In the genomic region with DNA sequence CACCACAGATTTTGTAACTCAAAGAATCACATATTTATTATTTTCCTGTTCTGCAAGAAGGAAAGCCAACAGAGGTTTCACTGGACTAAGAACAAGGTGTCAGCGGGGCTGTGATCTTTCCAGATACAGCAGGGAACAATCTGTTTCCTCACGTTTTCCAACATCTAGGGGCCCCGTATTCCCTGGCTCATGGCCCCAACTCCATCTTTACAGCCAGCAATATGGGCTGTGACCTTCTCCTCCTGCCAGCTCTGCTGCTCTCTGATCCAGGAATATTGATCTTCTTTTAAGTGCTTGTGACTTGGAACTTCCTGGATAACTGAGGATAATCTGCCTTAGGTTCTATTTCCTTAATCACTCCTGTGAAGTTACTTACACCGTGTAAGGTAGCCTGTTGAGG, we compare ENCODE assay signal across 21 mouse cellular contexts.
"Had no signal": no experiment of that assay in that cellular context is flagged by ENCODE, and none has a peak within 500 bp of the region (broad histone marks: within the 10 kb centered on the region; RNA-seq: fewer than 3 reads in every experiment).

No protein-coding gene starts in this region.

- H3K4me3 ChIP-seq: midbrain, embryonic 10.5 days; midbrain, embryonic 12.5 days; myocyte; neural tube, embryonic 13.5 days; neural tube, embryonic 15.5 days; stomach, embryonic 15.5 days had no signal

- H3K4me1 ChIP-seq: neural tube, embryonic 13.5 days; stomach, embryonic 15.5 days had no signal

- ATAC-seq: midbrain, embryonic 16.5 days had no signal

- DNase-seq: lung, adult 18-20 months; lung, embryonic 14.5 days; lung, postnatal 10 days; lung, postnatal 4 days; midbrain, embryonic 14.5 days; retina, postnatal 1 day; right cerebral cortex, adult 18-20 months; right cerebral cortex, postnatal 25 days; right cerebral cortex, postnatal 4 days; spleen, adult 18-20 months; thymus, adult 2 months; thymus, postnatal 25 days; thymus, postnatal 4 days had no signal

- H3K4me2 ChIP-seq: lung, embryonic 14.5 days; midbrain, embryonic 12.5 days; neural tube, embryonic 13.5 days; neural tube, embryonic 15.5 days; stomach, embryonic 15.5 days had no signal

- H3K36me3 ChIP-seq: midbrain, embryonic 10.5 days; midbrain, embryonic 12.5 days; neural tube, embryonic 13.5 days; neural tube, embryonic 15.5 days; stomach, embryonic 15.5 days had no signal

- H3K9ac ChIP-seq: lung, embryonic 14.5 days; midbrain, embryonic 12.5 days; neural tube, embryonic 13.5 days; neural tube, embryonic 15.5 days; stomach, embryonic 15.5 days had no signal

- H3K9me3 ChIP-seq: midbrain, embryonic 10.5 days; midbrain, embryonic 12.5 days; neural tube, embryonic 13.5 days; neural tube, embryonic 15.5 days; stomach, embryonic 15.5 days had no signal

- H3K27me3 ChIP-seq: neural tube, embryonic 13.5 days; neural tube, embryonic 15.5 days; stomach, embryonic 15.5 days had no signal

- H3K27ac ChIP-seq: midbrain, embryonic 10.5 days; midbrain, embryonic 12.5 days; neural tube, embryonic 13.5 days; neural tube, embryonic 15.5 days; stomach, embryonic 15.5 days; stomach, postnatal 0 days had no signal
